Mouse (Mus musculus) G1E (cell line): ENCODE results near the gene Abcb8.

Experiments
- CTCF ChIP-seq: IDR thresholded peaks from 2 replicates; pipeline ENCODE4 v1.5.1; 2012; ENCODE audit warnings: low read depth, low read length, inconsistent platforms, mixed read lengths
- POLR2AphosphoS5 ChIP-seq: IDR thresholded peaks from 2 replicates; pipeline ENCODE4 v1.6.1; 2012; ENCODE audit warnings: low read depth, low read length, inconsistent platforms; ENCODE audit not compliant: insufficient replicate concordance

- TF ChIP-seq CTCF (no peak), POLR2AphosphoS5 (no peak)
Measured at GRCm38 (mm10) chr5:24374666-24375328, 18.7 kb upstream of the Abcb8 start.
